Mouse (Mus musculus): Measurements from ENCODE around the gene Csrp1.

DNA sequence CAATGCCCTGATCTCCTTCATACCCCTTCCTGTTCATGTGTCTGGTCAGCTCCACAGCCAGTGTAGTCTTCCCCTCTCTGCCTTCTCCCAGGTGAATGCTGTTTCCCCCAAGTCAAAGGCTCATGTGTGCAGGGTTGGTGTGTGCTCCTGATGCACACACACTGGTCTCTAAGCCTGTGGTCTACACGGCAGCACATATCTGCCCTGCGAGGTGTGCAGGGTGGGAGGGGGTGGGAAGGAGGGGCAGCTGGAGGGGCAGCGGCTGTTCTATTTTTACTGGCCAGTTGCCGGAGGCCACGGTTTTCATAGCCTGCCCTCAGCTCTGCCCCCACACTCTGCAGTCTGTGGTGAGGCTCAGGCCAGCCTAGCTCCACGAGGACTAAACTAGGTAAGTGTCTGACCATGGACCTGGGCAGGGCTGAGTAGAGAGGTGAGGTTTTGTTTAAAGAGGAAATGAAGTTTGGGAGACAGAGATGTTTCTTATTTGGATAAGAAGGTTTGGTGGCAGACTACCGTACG lies 79.3 kb downstream of the Csrp1 start:
- TF ChIP-seq POLR2A (IDR thresholded peaks at IDR 0.05; ENCODE audit: insufficient read depth, low read depth, low read length), result no peak
- no peak for TF ChIP-seq CTCF (IDR thresholded peaks at IDR 0.05; ENCODE audit: insufficient read depth, low read depth, low read length)

Measured in olfactory bulb, adult 2 months (tissue).